Comparison of ENCODE assay signal across 24 mouse cellular contexts in genomic region chr11:65104076-65104475, GRCm38 (mm10). TPM values are rescaled to one million over a fixed set of nuclear protein-coding genes. Genes with fewer than 3 reads are reported as not detected.
DNase-seq lines count a peak whose midpoint lies in the region; ATAC-seq and TF ChIP-seq lines count a peak whose summit lies in the region.
"Had no signal": no experiment of that assay in that cellular context is flagged by ENCODE, and none has a peak within 500 bp of the region (broad histone marks: within the 10 kb centered on the region; RNA-seq: fewer than 3 reads in every experiment).

No protein-coding gene starts in this region.

- peak in 1 of 2 experiments; percentile 36 for DNase-seq in heart, adult 2 months
- DNase-seq in heart, embryonic 10.5 days (ENCODE audit: low spot score): no peak
- peak; percentile 94 for DNase-seq in brain, adult 2 months (ENCODE audit: low read depth, low spot score)
- DNase-seq in cerebellum, adult 18-20 months: peak; percentile 82
- peak; percentile 51 to 85 for DNase-seq in cerebellum, postnatal 14 days
- DNase-seq in gastrocnemius, postnatal 4 days (ENCODE audit: low spot score in 2 of 2): no peak
- DNase-seq in forebrain, embryonic 11.5 days (ENCODE audit: low spot score): no peak
- DNase-seq: adrenal gland, postnatal 36 days; forebrain, postnatal 0 days; gastrocnemius, postnatal 25 days; kidney, postnatal 36 days; liver, embryonic 13.5 days; lung, embryonic 14.5 days; lung, postnatal 36 days; midbrain, embryonic 14.5 days had no signal

- no peaks in the 10 kb centered on the region for H3K79me2 ChIP-seq in heart, adult 2 months (replicated peaks; ENCODE audit: control insufficient read depth, insufficient read depth, low read length)

- H3K27ac ChIP-seq in heart, adult 2 months: peak overlapping the region; percentile 15
- H3K27ac ChIP-seq in heart, embryonic 10.5 days: no peak overlapping the region
- H3K27ac ChIP-seq in forebrain, embryonic 11.5 days (ENCODE audit: low read depth, low read length): no peak overlapping the region
- H3K27ac ChIP-seq: embryonic facial prominence, embryonic 10.5 days; kidney, embryonic 15.5 days; liver, embryonic 13.5 days had no signal

- H3K9ac ChIP-seq in heart, adult 2 months (ENCODE audit: low read depth, low read length): no peak overlapping the region
- H3K9ac ChIP-seq in forebrain, embryonic 11.5 days (ENCODE audit: low read length): no peak overlapping the region
- H3K9ac ChIP-seq: forebrain, postnatal 0 days; kidney, embryonic 15.5 days; liver, embryonic 13.5 days; lung, embryonic 14.5 days had no signal

- intact Hi-C loops in heart, adult 2 months (cut with DNase I): no loop called here

- TF ChIP-seq EP300 in heart, adult 2 months (IDR thresholded peaks at IDR 0.05; ENCODE audit: insufficient read depth, low read depth, low read length): no peak

- H3K36me3 ChIP-seq in heart, adult 2 months (ENCODE audit: control insufficient read depth, insufficient read depth, low read length): no peaks in the 10 kb centered on the region; the same call in 1 of the 2 replicates
- no peaks in the 10 kb centered on the region for H3K36me3 ChIP-seq in heart, embryonic 10.5 days
- H3K36me3 ChIP-seq in forebrain, embryonic 11.5 days (ENCODE audit: control insufficient read depth, insufficient read depth, low read length): no peaks in the 10 kb centered on the region
- H3K36me3 ChIP-seq: embryonic facial prominence, embryonic 10.5 days; kidney, embryonic 15.5 days; liver, embryonic 13.5 days had no signal

- no peaks in the 10 kb centered on the region for H3K27me3 ChIP-seq in heart, adult 2 months (ENCODE audit: control insufficient read depth, insufficient read depth, low read length)
- no peaks in the 10 kb centered on the region for H3K27me3 ChIP-seq in heart, embryonic 10.5 days (ENCODE audit: insufficient read depth, poor library complexity, severe bottlenecking)
- no peaks in the 10 kb centered on the region for H3K27me3 ChIP-seq in forebrain, embryonic 11.5 days (ENCODE audit: control insufficient read depth, insufficient read depth, low read length)
- H3K27me3 ChIP-seq: kidney, embryonic 15.5 days; liver, embryonic 13.5 days; megakaryocyte, embryonic 14.5 days had no signal

- no peaks in the 10 kb centered on the region for H3K9me3 ChIP-seq in heart, embryonic 10.5 days
- no peaks in the 10 kb centered on the region for H3K9me3 ChIP-seq in forebrain, embryonic 11.5 days (ENCODE audit: control insufficient read depth, low read length)
- H3K9me3 ChIP-seq: embryonic facial prominence, embryonic 10.5 days; kidney, embryonic 15.5 days; liver, embryonic 13.5 days had no signal

- H3K4me3 ChIP-seq in heart, adult 2 months: no peak overlapping the region
- no peak overlapping the region for H3K4me3 ChIP-seq in heart, embryonic 10.5 days
- no peak overlapping the region for H3K4me3 ChIP-seq in forebrain, embryonic 11.5 days (ENCODE audit: low read depth, low read length)
- H3K4me3 ChIP-seq: embryonic facial prominence, embryonic 10.5 days; kidney, embryonic 15.5 days; liver, embryonic 13.5 days; megakaryocyte, embryonic 14.5 days had no signal

- no peak for TF ChIP-seq CTCF in heart, adult 2 months (IDR thresholded peaks at IDR 0.05)

- 63% methylated on average over 3 of the region's 3 CpGs for WGBS in heart, adult 2 months
- 86% methylated on average over 3 of the region's 3 CpGs for WGBS in heart, embryonic 10.5 days
- 89% methylated on average over 3 of the region's 3 CpGs for WGBS in forebrain, embryonic 11.5 days

- no peak overlapping the region for H3K4me2 ChIP-seq in forebrain, embryonic 11.5 days (ENCODE audit: low read depth, low read length, severe bottlenecking)
- H3K4me2 ChIP-seq: kidney, embryonic 15.5 days; liver, embryonic 13.5 days; lung, embryonic 14.5 days had no signal

- H3K4me1 ChIP-seq in heart, adult 2 months (ENCODE audit: control insufficient read depth, insufficient read depth, low read length): peaks cover 2% of the 10 kb centered on the region; the same call in 1 of the 2 replicates
- peaks cover 18% of the 10 kb centered on the region for H3K4me1 ChIP-seq in heart, embryonic 10.5 days
- H3K4me1 ChIP-seq in forebrain, embryonic 11.5 days (replicated peaks; ENCODE audit: control insufficient read depth, insufficient read depth, low read length): no peaks in the 10 kb centered on the region
- H3K4me1 ChIP-seq: kidney, embryonic 15.5 days; liver, embryonic 13.5 days had no signal

- TF ChIP-seq POLR2A in heart, adult 2 months (IDR thresholded peaks at IDR 0.05; ENCODE audit: insufficient read depth, low read depth, low read length): no peak

- ATAC-seq in forebrain, embryonic 11.5 days (replicated peaks; ENCODE audit: low FRiP score): no peak
- ATAC-seq: forebrain, postnatal 0 days; intestine, postnatal 0 days had no signal

RNA-seq across cellular contexts. Expression of gene 1700086D15Rik, which starts 55.6 kb away (rescaled TPM):
- total RNA-seq in heart, adult 2 months (2021): under 1 TPM in 1 of 2 experiments, not detected in 1; 0.41 TPM
- polyA plus RNA-seq in heart, adult 2 months (2012; rRNA removed): not detected in 2 replicates
- polyA plus RNA-seq in heart, embryonic 10.5 days (2016; fragmentation: Nextera tagmentation; extraction: Ambion mirVana): 0.14 and 0.16 TPM in 2 replicates
- total RNA-seq in gastrocnemius, postnatal 4 days (2021): under 1 TPM in 1 of 2 experiments, not detected in 1; 0.52 TPM
- not detected in 2 replicates for polyA plus RNA-seq in forebrain, embryonic 11.5 days (2014; fragmentation: Nextera tagmentation; extraction: Ambion mirVana)
- total RNA-seq: gastrocnemius, postnatal 25 days had no signal
- polyA plus RNA-seq: embryonic facial prominence, embryonic 10.5 days; heart, embryonic 14.5 days; hindbrain, embryonic 11.5 days; intestine, postnatal 0 days; kidney, embryonic 15.5 days; liver, embryonic 13.5 days; neural tube, embryonic 11.5 days; small intestine, adult 2 months; stomach, embryonic 16.5 days had no signal

RNA-seq across cellular contexts. Expression of gene Arhgap44, which starts 58.7 kb away (rescaled TPM):
- 10 to 100 TPM; 21.8 to 26.6 TPM for total RNA-seq in heart, adult 2 months (2021)
- 14.9 and 16.8 TPM in 2 replicates for polyA plus RNA-seq in heart, adult 2 months (2012; rRNA removed)
- polyA plus RNA-seq in heart, embryonic 10.5 days (2016; fragmentation: Nextera tagmentation; extraction: Ambion mirVana): 8.4 and 11.3 TPM in 2 replicates
- 1 to 10 TPM; 8.2 to 8.3 TPM for total RNA-seq in gastrocnemius, postnatal 4 days (2021)
- 4.5 and 4.8 TPM in 2 replicates for polyA plus RNA-seq in forebrain, embryonic 11.5 days (2014; fragmentation: Nextera tagmentation; extraction: Ambion mirVana)

Comparison
In these comparisons a context has a peak if more than half of its experiments do, and no peak if none do; other contexts are left out.
1. DNase-seq: peak in brain, adult 2 months (single experiment), cerebellum, adult 18-20 months (2 of 2) and cerebellum, postnatal 14 days (2 of 2); none in heart, embryonic 10.5 days (single experiment), gastrocnemius, postnatal 4 days (0 of 2) and forebrain, embryonic 11.5 days (single experiment).